Mouse (Mus musculus) 3134 (cell line): ENCODE data around the gene Add3.
"Not testable (repeated sequence)": the region's sequence is repeated elsewhere in the genome, so short reads cannot be mapped to it uniquely, and the experiment has no call there.

Source experiments
- DNase-seq: peaks from one replicate; pipeline ENCODE4 v3.0.0-alpha.2; 2011; ENCODE audit warnings: low spot score; ENCODE audit not compliant: insufficient read length; ENCODE audit errors: extremely low read depth

The Add3 gene

DNA sequence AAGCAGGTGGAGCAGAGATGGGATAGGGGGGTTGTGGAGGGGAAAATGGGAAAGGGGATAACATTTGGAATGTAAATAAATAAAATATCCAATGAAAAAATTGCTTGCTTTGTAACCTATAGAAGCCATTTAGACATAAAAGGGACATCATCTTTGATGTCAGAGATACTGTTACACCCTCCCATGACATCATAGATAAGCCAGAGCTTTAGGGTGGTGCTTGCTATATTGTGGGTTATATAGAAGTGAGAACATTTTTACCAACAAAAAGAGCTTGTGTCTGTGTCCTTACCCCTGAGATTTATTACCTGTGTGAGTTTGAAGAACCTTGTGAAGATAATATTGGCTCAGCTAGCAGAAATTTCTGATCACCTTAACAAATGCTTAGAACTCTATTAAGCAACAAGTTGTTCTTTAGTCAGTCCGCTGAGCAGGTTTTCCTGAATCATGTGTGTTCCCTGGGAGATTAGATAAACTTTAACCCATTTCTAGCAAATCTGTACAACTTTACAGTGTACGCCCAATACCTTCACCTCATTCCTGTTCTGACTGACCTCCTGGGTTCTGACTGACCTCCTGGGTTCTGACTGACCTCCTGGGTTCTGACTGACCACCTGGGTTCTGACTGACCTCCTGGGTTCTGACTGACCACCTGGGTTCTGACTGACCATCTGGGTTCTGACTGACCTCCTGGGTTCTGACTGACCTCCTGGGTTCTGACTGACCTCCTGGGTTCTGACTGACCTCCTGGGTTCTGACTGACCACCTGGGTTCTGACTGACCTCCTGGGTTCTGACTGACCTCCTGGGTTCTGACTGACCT, 85.2 kb downstream of the Add3 start:
- DNase-seq, result not testable (repeated sequence)

DNA sequence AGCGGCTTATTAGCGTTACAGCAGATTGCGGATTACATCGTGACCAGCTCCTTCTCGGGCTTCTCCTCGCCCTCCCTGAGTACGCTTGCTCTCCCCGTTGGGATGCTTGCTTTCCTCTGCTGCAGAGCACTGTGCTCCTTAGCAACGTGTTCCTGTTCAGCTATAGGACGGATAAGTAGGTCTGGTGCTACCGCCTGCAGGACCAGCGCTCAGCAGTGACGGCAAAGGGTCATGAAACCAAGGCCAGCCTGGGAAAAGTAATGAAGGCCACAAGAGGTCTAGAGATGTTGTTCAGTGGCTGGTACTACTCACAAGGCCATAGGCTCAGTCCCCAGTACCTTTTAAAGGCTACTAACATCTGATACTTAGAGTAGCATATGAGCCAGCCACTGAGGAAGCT, 86.4 kb downstream of the Add3 start:
- DNase-seq, result no peak

DNA sequence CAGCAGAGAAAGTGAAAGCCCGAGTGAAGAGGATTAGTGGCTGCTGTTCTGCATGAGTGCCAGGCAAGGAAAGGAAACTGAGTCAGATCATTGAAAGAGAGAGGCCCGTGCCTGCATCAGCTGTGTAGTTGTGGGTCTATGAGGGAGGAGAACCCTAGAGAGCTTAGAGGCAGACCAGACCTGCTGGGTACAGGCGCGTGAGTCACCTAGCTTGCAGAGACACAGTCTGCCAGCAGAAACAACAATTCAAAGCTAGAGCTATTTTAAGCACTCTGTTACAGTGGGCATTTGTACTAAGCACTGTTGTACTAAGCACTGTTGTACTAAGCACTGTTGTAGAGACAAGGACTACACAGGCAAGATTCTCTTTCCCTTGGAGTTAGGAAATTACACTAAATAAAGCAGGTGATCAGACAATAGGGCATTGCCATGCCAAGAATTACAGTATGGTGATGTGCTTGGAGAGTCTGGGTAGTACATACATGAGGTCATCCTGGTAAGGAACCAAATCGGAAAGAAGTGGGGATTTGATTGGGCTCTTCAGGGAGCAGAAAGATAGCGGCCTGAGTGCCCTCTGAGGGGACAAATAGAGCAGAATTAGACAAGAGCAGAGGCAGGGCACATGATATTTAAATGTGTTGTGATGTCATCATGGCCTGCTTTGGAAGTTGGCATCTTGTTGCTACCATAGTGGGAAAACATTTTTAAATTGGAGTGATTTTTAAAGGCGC, 88.0 kb downstream of the Add3 start:
- no peak for DNase-seq

DNA sequence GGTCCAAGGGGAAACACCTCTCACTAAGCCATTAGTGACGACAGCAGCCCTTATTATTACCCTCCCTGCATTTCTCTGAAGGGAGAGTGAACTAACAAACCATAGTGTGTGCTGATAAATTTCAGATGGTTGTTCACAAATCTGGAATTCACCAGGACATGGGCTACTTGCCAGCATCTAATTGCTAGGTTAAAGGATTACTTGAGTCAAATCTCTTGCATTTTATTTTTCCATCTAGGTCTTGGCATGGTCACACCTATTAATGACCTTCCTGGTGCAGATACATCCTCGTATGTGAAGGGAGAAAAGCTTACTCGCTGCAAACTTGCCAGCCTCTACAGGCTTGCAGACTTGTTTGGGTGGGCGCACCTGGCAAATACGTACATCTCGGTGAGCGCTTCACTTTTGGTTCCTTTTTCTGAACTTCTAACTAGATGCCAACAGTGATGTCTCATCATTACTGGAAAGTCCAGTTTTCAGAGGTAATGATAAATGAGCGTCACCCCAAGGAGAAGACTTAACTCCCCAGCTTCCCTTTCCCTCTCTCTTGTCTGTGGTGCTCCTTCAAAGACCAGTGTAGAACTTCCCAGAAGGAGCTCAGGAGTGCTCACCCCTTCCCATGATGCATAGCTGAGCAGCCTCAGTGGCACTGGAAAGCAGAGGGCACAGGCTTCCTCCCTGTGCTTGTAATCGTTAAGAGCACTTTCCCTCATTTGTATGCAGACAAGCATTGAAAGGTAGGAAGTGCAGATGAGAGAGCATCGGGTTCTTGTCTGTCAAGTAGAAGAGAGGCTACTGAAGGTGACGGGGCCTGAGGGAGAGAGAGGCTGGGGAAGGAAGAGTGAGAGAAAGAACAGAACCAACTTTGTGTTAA, 90.9 kb downstream of the Add3 start:
- DNase-seq, result no peak

GRCm38 (mm10) chr19:53233586-53233985, 93.3 kb downstream of the Add3 start:
- no peak for DNase-seq

DNA sequence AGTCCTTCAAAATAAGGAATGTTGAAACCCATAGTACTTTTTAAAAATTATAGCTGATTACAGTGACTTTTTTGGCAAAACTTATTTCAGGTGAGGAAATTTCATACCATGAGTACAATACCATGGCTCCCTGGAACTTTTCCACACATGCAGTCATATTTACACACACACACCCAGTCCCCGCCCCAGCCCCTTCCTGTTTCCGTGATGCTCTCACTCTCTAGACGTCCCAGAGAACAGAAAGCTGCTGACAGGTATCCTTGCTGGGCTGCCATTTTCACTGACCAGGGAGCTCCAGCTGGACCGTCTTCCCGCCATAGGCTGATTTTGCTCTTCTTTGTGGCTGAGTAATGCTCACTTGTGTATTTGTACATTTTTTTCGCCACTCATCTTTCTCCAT, 101.6 kb downstream of the Add3 start:
- no peak for DNase-seq

GRCm38 (mm10) chr19:53243956-53244355, 103.7 kb downstream of the Add3 start:
- DNase-seq, result no peak

GRCm38 (mm10) chr19:53247558-53247957, 107.3 kb downstream of the Add3 start:
- no peak for DNase-seq

DNA sequence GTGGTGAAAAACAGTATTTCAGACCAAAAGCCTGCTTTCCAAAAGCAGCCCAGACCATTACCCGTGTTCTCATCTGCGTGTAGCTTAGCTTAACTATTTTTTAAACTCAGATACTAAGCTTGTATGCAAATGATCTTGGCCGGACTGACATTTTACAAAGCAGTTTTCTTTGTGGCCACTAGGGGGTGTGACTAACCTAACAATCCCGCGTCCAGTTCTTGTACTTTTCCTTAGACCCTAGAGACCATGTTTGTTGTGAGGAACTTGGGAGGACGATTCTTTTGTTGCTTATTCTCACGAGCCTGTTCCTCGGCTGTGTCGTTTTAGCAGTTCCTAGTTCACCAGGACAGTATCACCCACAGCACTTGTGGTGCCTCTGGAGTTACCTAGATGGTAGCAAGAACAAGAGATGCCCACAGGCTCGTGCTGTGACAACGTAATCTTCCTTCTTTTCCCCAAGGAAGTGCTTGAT, 107.8 kb downstream of the Add3 start:
- peak; percentile 34 for DNase-seq

GRCm38 (mm10) chr19:53251015-53251414, 110.8 kb downstream of the Add3 start:
- no peak for DNase-seq

DNA sequence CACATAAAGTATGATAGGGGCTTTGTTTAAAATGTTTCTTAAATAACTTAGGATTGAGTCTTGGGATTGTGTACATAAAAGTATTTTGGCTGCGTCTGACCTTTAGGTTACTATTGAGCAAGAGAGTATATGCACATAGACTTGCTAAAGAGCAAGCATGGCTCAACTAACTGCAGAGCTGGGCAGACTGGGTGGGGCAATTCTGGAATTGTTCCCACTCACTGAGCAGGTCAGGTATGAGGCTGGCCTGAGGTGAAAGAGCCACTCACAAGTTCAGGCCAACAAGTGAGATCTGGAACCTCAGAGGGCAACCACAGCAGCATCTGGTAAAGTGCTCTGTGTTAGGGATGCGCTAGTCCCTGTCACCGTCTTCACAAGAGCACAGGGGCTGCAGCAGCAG, 111.4 kb downstream of the Add3 start:
- no peak for DNase-seq

- no peak for DNase-seq
Observed at GRCm38 (mm10) chr19:53252111-53253028, 112.1 kb downstream of the Add3 start.

- DNase-seq, result no peak
Observed at GRCm38 (mm10) chr19:53256361-53256760, 116.1 kb downstream of the Add3 start.

DNA sequence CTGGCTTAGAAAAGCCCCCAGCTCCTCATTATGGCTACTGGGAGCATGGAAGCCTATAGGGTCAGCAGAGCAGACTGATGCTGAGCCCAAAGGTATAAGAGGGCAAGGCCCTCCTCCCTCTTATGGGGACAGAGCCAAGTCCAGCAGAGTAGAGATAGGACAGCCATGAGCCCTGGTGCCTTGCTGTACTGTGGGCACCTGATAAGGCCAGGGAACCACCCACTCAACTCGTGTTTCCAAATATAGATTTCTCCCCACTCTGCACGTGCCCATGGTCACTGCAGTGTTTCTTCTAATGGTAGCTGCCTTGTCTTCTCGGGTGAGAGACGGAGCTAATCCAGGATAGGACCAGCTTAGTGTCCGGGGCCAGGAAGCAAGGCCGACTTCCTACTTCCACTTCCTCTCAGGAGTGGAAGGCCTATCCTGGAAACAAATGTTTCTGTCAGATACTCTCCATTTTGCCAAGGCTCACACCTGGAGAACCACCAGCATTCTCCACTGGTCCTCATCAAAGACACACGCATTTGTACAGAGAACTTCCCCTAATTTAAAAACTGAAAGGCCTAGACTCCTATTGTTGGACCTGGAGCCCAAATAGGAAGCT, 116.8 kb downstream of the Add3 start:
- DNase-seq, result no peak

DNA sequence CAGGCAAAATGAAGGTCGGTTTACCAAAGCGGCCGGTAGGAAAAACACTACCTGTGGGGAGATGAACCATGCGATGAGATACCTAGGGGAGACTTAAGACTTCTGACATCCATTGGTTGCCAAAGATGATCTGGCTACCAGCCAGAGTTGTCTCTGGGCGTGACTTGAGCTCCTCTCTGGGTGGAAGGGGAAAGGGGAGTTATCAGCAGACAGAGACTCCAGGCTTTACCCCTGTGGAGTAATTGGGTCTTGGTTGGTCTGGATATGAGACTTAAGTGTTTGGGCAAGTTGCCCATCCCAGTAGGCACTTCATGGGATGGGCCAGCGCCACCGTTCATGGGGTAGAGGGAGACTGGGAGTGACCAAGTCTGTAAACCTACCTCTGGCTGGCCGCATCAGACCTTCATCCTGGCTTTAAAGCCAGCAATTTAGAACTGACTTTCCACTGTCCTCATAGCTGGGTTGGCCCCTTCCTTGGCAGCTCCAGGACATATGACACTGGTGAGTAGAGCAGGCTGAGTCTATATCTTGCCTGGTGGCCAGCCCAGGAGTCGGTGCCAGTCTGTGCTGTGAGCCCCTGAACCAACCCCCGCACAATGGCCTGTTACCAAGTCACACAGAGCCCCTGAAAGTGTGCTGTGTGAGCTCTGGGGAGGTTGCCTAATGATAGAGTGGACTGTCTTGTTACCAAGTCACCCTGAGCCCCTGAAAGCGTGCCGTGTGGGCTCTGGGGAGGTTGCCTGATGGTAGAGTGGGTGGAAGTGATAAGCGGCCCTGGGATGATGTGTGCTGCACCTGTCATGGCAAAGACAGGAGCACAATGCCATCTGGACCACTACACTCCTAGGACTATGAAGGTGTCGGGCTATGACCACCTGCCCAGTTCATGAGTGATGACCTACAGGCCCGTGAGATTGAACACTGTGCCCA, 117.7 kb downstream of the Add3 start:
- DNase-seq, result no peak

DNA sequence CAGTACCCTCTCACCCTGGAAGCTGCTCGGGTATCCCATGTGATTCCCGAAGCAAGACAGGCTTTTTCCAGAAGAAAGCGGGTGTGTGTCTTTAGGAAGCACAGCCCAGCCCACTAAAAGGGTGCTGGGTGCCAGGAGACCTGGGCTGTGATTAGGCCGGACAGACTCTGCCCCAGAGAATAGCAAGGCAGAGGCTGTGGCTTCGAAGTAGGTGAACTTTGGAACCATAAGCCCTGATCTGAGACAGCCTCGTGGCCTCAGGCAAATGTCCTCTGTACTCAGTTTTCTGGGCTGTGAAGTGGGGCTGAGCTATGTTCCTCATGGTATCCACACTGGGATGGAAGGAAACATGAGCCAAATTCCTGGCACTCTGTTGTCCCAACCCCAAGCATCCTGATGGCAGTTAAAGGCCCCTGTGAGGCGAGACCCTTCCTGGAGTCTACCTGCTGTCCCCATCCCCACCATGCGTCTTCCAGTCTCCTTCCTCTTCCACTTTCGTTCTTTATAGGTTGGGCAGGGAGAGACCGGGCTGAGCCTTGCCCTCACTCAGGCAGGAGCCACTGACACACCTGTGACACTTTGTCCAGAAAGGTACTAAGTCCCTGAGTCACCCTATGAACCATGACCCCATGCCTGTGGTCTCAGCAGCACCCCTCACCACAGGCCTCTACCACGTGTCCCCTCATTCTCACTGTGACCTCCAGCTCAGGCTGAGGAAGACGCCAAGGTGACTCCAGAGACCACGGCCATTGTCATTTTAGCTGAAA, 118.7 kb downstream of the Add3 start:
- DNase-seq, result no peak

GRCm38 (mm10) chr19:53259541-53259940, 119.3 kb downstream of the Add3 start:
- no peak for DNase-seq

DNA sequence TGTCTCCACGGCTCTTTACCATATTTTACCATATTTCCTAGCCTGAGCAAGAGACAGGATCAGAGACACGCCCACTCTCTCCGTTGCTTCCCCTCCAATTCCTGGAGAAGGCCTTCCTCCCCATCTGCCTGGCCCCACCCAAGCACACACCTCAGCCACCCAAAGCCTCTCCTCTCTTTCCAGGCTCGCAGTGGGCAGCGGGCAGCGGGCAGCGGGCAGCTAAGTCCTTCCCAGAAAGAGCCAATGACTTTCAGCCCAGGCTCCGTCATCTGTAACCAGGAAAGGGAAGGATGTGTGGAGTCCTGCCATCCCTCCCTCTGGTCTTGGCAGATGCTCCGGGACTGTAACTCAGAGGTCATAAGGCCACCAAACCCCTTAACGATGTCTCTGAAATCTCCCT, 120.0 kb downstream of the Add3 start:
- DNase-seq, result no peak
